Mouse (Mus musculus): ENCODE results near the gene Map7d2. TPM values are rescaled to one million over a fixed set of nuclear protein-coding genes. Genes with fewer than 3 reads are reported as not detected.
A peak's percentile ranks its signal among the peaks of the same experiment; 100 is the strongest.
"Not testable (repeated sequence)": the region's sequence is repeated elsewhere in the genome, so short reads cannot be mapped to it uniquely, and the experiment has no call there.

Map7d2 gene
- total RNA-seq (2017) = not detected in 3 replicates

DNA sequence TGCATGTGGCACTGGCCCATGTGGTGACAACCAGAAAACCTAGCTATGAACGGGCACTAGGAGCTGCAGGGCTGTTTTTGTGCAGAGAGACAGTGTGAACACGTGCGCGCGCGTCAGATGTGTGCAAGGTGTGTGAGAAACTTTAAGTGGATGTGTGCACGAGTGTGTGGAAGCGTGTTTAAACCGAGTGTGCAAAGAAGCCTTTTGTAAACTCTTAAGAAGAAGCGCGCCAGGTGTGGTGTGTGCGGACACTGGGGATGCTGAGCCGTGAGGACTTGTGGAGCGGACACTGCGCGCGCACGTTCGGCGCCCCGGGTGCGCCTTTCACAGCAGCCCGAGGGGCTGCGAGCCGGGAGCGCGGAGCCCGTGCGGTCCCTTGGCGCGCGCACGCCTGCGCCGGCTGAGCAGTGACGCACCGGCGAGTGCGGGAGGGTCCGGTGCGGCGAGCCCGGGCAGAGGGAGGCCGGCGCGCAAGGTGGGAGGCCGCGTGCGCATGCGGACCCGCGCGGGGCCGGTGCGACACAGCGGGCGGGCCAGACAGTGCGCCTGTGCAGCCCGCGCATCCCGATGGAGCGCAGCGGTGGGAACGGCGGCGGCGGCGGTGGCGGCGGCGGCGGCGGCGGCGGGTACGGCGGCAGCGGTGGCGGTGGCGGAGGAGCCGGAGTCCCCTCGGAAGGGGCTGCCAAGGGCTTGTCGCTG lies at the start of gene Map7d2:
TSS of gene Map7d2 (plus strand) at position 443 of the 699 bp plus-strand sequence.
- no peak for ATAC-seq (replicated peaks; ENCODE audit: insufficient number of reproducible peaks, low FRiP score, low TSS enrichment, poor library complexity, severe bottlenecking)

GRCm38 (mm10) chrX:159371831-159372752 lies 42.3 kb upstream of the Map7d2 start, which contains the start of gene Eif1ax:
Eif1ax (plus strand) TSS chrX:159372178.
- ATAC-seq (replicated peaks; ENCODE audit: insufficient number of reproducible peaks, low FRiP score, low TSS enrichment, poor library complexity, severe bottlenecking) = peak; percentile 93

GRCm38 (mm10) chrX:159372753-159373144 lies 41.6 kb upstream of the Map7d2 start:
- ATAC-seq (replicated peaks; ENCODE audit: insufficient number of reproducible peaks, low FRiP score, low TSS enrichment, poor library complexity, severe bottlenecking) = 0 out of 2 replicates have a peak, but pooled peaks have one; percentile 18

GRCm38 (mm10) chrX:159387105-159387504 lies 27.3 kb upstream of the Map7d2 start:
- no peak for ATAC-seq (replicated peaks; ENCODE audit: insufficient number of reproducible peaks, low FRiP score, low TSS enrichment, poor library complexity, severe bottlenecking)

GRCm38 (mm10) chrX:159388953-159389352 lies 25.4 kb upstream of the Map7d2 start:
- no peak for ATAC-seq (replicated peaks; ENCODE audit: insufficient number of reproducible peaks, low FRiP score, low TSS enrichment, poor library complexity, severe bottlenecking)

DNA sequence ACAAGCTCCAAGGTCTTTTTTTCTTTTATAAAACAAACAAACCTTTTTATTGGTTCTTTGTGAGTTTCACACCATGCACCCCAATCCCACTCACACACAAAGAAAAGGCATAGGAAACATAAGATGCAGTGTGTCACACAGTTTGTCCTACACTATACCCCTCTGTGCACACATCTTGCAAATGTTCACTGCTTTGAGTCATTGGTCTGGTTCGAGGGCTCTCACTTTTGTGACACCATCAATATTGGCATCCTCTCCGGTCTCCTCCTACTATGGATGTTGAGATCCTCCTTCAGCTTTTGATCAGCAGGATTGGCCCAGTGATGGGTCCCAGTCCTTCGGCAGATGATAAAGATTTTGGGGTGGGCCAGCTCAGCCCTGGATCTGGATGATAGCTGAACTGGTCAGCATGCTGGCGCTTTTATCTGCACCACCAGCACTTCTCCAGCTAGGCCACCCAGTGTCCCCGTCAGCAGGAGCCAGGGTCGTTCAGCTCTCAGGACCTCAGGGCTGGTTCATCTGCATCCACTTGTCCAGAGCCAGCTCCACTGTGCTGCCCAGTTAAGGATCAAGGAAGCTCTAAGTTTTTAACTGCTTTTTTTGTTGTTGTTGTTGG lies 23.9 kb upstream of the Map7d2 start:
- ATAC-seq (replicated peaks; ENCODE audit: insufficient number of reproducible peaks, low FRiP score, low TSS enrichment, poor library complexity, severe bottlenecking) = no peak

DNA sequence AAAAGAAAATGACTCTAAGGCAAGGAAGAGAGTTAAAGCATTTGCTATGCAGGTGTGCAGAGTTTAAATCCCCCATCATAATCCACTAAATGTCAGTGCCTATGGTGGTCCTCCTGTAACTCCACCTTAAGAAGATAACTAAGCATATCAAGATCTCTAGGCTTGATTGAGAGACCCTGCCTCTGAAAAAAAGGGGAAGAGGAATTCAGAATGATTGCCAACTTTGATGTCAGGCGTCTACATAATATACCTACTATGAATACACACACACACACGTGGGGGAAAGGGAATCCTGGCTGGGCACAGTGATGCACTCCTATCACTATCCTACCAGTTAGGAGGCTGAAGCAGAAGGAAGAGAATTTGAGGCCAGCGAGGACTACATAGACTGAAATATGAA lies 23.1 kb upstream of the Map7d2 start:
- no peak for ATAC-seq (replicated peaks; ENCODE audit: insufficient number of reproducible peaks, low FRiP score, low TSS enrichment, poor library complexity, severe bottlenecking)

DNA sequence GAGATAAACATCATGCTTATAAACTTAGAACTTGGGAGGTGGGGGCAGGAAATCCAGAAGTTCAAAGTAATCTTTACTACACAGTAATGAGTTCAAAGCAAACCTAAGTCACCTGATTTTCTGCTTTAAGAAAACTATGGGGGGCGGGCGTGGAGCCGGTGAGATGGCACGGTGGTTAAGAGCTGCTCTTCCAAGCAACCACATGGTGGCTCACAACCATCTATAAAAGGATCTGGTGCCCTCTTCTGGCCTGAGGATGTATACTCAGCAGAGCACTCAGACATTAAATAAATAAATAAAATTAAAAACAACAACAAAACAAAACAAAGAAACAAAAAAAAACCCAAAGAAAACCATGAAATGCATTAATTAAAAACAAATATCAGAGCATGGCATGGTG lies 5.1 kb upstream of the Map7d2 start:
- no peak for ATAC-seq (replicated peaks; ENCODE audit: insufficient number of reproducible peaks, low FRiP score, low TSS enrichment, poor library complexity, severe bottlenecking)

DNA sequence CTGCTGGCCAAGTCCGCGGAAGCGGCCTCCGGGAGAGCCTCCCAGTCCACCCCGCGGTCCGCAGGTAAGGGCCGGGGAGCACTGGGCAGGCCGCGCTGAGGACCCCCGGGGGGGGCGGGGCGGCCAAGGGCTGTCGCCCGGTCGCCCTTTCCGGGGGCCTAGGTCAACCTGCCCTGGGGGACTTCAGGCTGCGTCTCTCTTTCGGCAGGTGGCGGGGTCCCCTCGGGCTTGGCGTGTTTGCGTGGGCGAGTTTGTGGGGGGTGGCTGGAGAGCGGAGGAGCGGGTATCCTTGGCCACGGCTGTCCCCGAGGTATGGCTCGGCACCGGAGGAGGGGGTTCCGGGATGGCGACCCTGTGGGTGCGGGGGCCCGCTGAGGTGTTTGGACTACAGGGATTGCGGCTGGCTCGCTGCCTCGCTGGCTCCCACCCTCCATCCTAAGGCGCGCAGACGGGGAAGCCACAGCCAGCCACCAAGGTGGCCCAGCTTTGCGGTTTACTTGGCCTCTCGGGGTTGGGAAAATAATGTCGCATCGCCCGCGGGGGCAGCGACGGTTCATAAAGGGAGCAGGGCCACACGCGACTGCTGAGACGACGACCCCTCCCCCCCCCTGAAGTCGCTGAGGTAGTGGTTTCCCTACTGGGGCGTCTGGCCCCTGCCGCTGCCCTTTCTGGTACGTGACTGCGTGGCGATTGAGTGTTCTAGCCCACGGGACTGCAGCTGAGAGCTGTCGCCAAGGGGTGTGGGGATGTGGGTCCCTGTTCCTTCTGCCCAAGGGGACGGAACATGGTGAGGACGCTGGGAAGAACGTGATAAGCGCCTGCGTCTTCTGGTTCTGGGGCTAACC lies 679 bp downstream of the Map7d2 start:
- ATAC-seq (replicated peaks; ENCODE audit: insufficient number of reproducible peaks, low FRiP score, low TSS enrichment, poor library complexity, severe bottlenecking) = no peak

DNA sequence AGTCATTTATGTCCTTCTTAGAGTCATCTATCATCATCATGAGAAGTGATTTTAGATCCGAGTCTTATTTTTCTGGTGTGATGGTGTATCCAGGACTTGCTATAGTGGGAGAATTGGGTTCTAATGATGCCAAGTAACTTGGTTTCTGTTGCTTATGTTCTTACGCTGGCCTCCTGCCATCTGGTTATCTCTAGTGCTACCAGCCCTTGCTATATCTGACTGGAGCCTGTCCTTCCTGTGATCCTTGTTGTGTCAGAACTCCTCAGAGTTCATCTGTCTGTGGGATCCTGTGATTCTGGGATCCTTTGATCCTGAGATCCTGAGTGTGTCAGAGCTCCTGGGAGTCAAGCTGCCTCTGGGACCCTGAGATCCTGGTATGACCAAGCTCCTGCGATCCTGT lies 16.1 kb downstream of the Map7d2 start:
- not testable (repeated sequence) for ATAC-seq (replicated peaks; ENCODE audit: insufficient number of reproducible peaks, low FRiP score, low TSS enrichment, poor library complexity, severe bottlenecking)

DNA sequence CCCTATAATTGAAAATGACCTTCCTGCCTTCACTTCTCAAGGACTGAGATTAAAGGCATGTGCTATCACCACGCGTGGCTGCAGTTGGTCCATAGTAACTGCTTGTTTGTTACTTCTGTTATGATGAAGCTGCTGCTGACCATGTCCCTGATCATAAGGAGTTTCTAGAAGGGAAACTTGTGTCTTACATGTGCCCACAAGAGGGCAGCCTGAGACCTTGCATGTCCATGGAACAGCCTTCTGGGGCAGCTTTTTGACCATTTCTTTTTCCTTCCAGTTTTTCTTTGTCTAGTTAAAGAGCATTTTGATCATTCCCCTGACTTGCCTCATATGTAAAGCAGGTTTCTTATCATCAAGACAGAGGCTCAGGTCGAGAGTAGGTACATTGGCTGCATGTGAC lies 27.8 kb downstream of the Map7d2 start:
- ATAC-seq (replicated peaks; ENCODE audit: insufficient number of reproducible peaks, low FRiP score, low TSS enrichment, poor library complexity, severe bottlenecking) = no peak

DNA sequence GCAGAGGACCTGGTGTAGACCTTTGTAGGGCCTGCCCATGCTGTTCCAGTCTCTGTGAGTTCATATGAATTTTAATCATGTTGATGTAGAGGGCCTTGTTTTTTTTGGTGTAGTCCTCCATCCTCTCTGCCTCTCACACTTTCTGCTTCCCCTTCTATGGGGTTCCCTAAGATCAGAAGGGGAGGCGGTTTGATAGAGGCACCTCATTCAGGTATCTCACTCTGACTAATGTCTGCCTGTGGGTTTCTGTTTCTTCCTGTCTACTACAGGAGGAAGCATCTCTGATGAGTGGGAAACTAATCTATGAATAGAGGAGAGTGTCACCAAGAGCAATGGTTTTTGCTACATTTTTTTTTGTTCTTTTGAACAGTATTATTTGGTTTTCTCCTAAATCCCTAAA lies 32.8 kb downstream of the Map7d2 start:
- no peak for ATAC-seq (replicated peaks; ENCODE audit: insufficient number of reproducible peaks, low FRiP score, low TSS enrichment, poor library complexity, severe bottlenecking)

- no peak for ATAC-seq (replicated peaks; ENCODE audit: insufficient number of reproducible peaks, low FRiP score, low TSS enrichment, poor library complexity, severe bottlenecking)
These were observed 44.8 kb downstream of the Map7d2 start for GRCm38 (mm10) chrX:159459006-159459654.

DNA sequence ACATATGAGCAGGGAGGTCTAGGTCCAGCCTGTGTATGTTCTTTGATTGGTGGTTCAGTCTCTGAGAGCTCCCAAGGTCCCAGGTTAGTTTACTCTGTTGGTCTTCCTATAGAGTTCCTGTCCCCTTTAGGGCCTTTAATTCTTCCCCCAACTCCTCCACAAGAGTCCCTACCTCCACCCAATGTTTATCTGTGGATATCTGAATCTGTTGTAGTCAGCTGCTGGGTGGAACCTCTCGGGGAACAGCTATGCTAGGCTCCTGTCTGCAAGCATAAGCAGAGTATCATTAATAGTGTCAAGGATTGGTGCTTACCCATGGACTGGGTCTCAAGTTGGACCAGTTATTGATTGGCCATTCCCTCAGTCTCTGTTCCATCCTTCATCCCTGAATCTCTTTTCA lies 60.4 kb downstream of the Map7d2 start:
- ATAC-seq (replicated peaks; ENCODE audit: insufficient number of reproducible peaks, low FRiP score, low TSS enrichment, poor library complexity, severe bottlenecking) = no peak

DNA sequence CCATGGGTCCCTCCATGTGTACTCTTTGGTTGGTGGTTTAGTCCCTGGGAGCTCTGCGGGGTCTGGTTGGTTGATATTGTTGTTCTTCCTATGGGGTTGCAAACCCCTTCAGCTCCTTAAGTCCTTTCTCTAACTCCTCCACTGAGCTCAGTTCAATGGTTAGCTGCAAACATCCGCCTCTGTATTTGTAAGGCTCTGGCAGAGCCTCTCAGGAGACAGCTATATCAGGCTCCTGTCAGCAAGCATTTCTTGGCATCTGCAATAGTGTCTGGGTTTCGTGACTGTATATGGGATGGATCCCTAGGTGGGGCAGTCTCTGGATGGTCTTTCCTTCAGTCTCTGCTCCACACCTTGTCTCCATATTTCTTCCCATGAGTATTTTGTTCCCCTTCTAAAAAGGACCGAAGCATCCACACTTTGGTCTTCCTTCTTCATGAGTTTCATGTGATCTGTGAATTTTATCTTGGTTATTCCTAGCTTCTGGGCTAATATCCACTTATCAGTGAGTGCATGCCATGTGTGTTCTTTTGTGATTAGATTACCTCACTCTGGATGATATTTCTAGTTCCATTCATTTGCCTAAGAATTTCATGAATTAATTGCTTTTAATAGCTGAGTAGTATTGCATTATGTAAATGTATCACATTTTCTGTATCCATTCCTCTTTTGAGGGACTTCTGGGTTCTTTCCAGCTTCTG lies 64.0 kb downstream of the Map7d2 start:
- not testable (repeated sequence) for ATAC-seq (replicated peaks; ENCODE audit: insufficient number of reproducible peaks, low FRiP score, low TSS enrichment, poor library complexity, severe bottlenecking)

- ATAC-seq (replicated peaks; ENCODE audit: insufficient number of reproducible peaks, low FRiP score, low TSS enrichment, poor library complexity, severe bottlenecking) = no peak
These were observed 69.9 kb downstream of the Map7d2 start for GRCm38 (mm10) chrX:159484247-159484646.

GRCm38 (mm10) chrX:159503181-159503580 lies 88.8 kb downstream of the Map7d2 start:
- ATAC-seq (replicated peaks; ENCODE audit: insufficient number of reproducible peaks, low FRiP score, low TSS enrichment, poor library complexity, severe bottlenecking) = no peak

All from monocyte, adult 5-6 weeks (primary cell).